Mouse (Mus musculus) embryonic facial prominence, embryonic 10.5 days (tissue): ENCODE data around the gene Utp4. TPM values are rescaled to one million over a fixed set of nuclear protein-coding genes. Genes with fewer than 3 reads are reported as not detected.

Source experiments
- DNase-seq: peaks from one replicate; pipeline ENCODE4 v3.0.0-alpha.2; 2017; ENCODE audit warnings: low spot score
- H3K27ac ChIP-seq: fragments of 300-500 bp; sonication (generic); replicated peaks from 2 replicates; pipeline ENCODE4 v1.5.1; 2016; ENCODE audit warnings: mild to moderate bottlenecking
- H3K27me3 ChIP-seq: fragments of 300-500 bp; sonication (generic); replicated peaks from 2 replicates; pipeline ENCODE4 v1.6.1; 2016; ENCODE audit warnings: low read depth, mild to moderate bottlenecking; ENCODE audit not compliant: poor library complexity, severe bottlenecking
- H3K36me3 ChIP-seq: fragments of 300-500 bp; sonication (generic); replicated peaks from 2 replicates; pipeline ENCODE4 v1.6.1; 2016; ENCODE audit warnings: mild to moderate bottlenecking, moderate library complexity
- H3K4me1 ChIP-seq: fragments of 300-500 bp; sonication (generic); 2 replicates; pipeline ENCODE4 v1.6.1; 2016
- H3K4me3 ChIP-seq: fragments of 300-500 bp; sonication (generic); 2 replicates; pipeline ENCODE4 v1.5.1; 2016; ENCODE audit warnings: mild to moderate bottlenecking, moderate library complexity
- H3K9me3 ChIP-seq: fragments of 300-500 bp; sonication (generic); 2 replicates; pipeline ENCODE4 v1.6.1; 2016; ENCODE audit warnings: mild to moderate bottlenecking
- WGBS: fragments of 180-500 bp; shearing (Covaris S2); methylation state at CpG from one replicate; pipeline ENCODE4 v1.1.7; 2016; 5-methylcytosine and 5-hydroxymethylcytosine counted together
- polyA plus RNA-seq: library from polyadenylated mRNA; unstranded; fragments of >200 nt; fragmentation: Nextera tagmentation; extraction: Ambion mirVana; gene quantifications from 2 replicates; pipeline ENCODE4 v1.2.1, GENCODE M21; 2016

Gene Utp4
- polyA plus RNA-seq = 100 and 103 TPM in 2 replicates

- Histone ChIP-seq H3K4me3 (peak within 1 kb of the TSS; percentile 97), H3K36me3 (peaks cover 59% of the 10 kb centered on the region), H3K4me1 (peaks cover 37% of the 10 kb centered on the region), H3K27me3 (no peaks in the 10 kb centered on the region), H3K27ac (peak within 1 kb of the TSS; percentile 100), H3K9me3 (no peaks in the 10 kb centered on the region)
- peak; percentile 92 for DNase-seq
- under 1% methylated on average over 63 of the region's 63 CpGs for WGBS
These were observed at the start of gene Utp4 for GRCm38 (mm10) chr8:106893481-106894156. Gene Utp4, plus strand, starts transcription at chr8:106893636.

GRCm38 (mm10) chr8:106850034-106850433 is 43.4 kb upstream of the Utp4 start:
- no peak overlapping the region for H3K27ac ChIP-seq
- WGBS = 88% methylated on average over 10 of the region's 10 CpGs
- no peaks in the 10 kb centered on the region for H3K27me3 ChIP-seq
- peaks cover 25% of the 10 kb centered on the region for H3K36me3 ChIP-seq
- no peak for DNase-seq
- H3K9me3 ChIP-seq = no peaks in the 10 kb centered on the region
- H3K4me1 ChIP-seq = peaks cover 10% of the 10 kb centered on the region
- H3K4me3 ChIP-seq = no peak overlapping the region

GRCm38 (mm10) chr8:106854534-106855241 is 38.7 kb upstream of the Utp4 start:
- Histone ChIP-seq H3K27me3 (no peaks in the 10 kb centered on the region), H3K27ac (no peak overlapping the region), H3K9me3 (no peaks in the 10 kb centered on the region), H3K4me1 (peaks cover 12% of the 10 kb centered on the region), H3K4me3 (no peak overlapping the region), H3K36me3 (peaks cover 25% of the 10 kb centered on the region)
- 50% methylated on average over 8 of the region's 8 CpGs for WGBS
- DNase-seq = no peak

- peaks cover 12% of the 10 kb centered on the region for H3K4me1 ChIP-seq
- no peak for DNase-seq
- no peaks in the 10 kb centered on the region for H3K27me3 ChIP-seq
- no peak overlapping the region for H3K4me3 ChIP-seq
- H3K9me3 ChIP-seq = no peaks in the 10 kb centered on the region
- no peak overlapping the region for H3K27ac ChIP-seq
- peaks cover 22% of the 10 kb centered on the region for H3K36me3 ChIP-seq
- WGBS = 75% methylated on average over 3 of the region's 3 CpGs
These were observed 38.2 kb upstream of the Utp4 start for GRCm38 (mm10) chr8:106855242-106855562.

GRCm38 (mm10) chr8:106862845-106863244 is 30.6 kb upstream of the Utp4 start:
- DNase-seq = no peak
- Histone ChIP-seq H3K36me3 (no peaks in the 10 kb centered on the region), H3K9me3 (no peaks in the 10 kb centered on the region), H3K27me3 (0 out of 2 replicates have a peak, but pooled peaks cover 13% of the 10 kb centered on the region), H3K4me3 (no peak overlapping the region), H3K27ac (no peak overlapping the region), H3K4me1 (no peaks in the 10 kb centered on the region)
- 89% methylated on average over 10 of the region's 10 CpGs for WGBS

- Histone ChIP-seq H3K4me3 (no peak overlapping the region), H3K36me3 (no peaks in the 10 kb centered on the region), H3K27ac (no peak overlapping the region), H3K9me3 (no peaks in the 10 kb centered on the region), H3K27me3 (peaks cover 37% of the 10 kb centered on the region), H3K4me1 (peaks cover 14% of the 10 kb centered on the region)
- DNase-seq = no peak
- 86% methylated on average over 9 of the region's 9 CpGs for WGBS
These were observed 28.1 kb upstream of the Utp4 start for GRCm38 (mm10) chr8:106865354-106865753.

GRCm38 (mm10) chr8:106870051-106870450 is 23.4 kb upstream of the Utp4 start, which contains the start of gene Has3:
Gene Has3, plus strand, starts transcription at chr8:106870242.
- DNase-seq = peak; percentile 38
- Histone ChIP-seq H3K27ac (peak within 1 kb of the TSS; percentile 77), H3K4me3 (peak within 1 kb of the TSS; percentile 76), H3K4me1 (peaks cover 43% of the 10 kb centered on the region), H3K9me3 (no peaks in the 10 kb centered on the region), H3K36me3 (peaks cover 14% of the 10 kb centered on the region), H3K27me3 (peaks cover 80% of the 10 kb centered on the region)
- WGBS = under 1% methylated on average over 18 of the region's 18 CpGs

- peak; percentile 77 for DNase-seq
- peak overlapping the region; percentile 76 for H3K4me3 ChIP-seq
- H3K9me3 ChIP-seq = no peaks in the 10 kb centered on the region
- under 1% methylated on average over 63 of the region's 63 CpGs for WGBS
- H3K27me3 ChIP-seq = peaks cover 76% of the 10 kb centered on the region
- peaks cover 43% of the 10 kb centered on the region for H3K4me1 ChIP-seq
- peaks cover 18% of the 10 kb centered on the region for H3K36me3 ChIP-seq
- peak overlapping the region; percentile 77 for H3K27ac ChIP-seq
These were observed 22.7 kb upstream of the Utp4 start for GRCm38 (mm10) chr8:106870537-106871327.

GRCm38 (mm10) chr8:106871328-106871926 is 22.0 kb upstream of the Utp4 start:
- DNase-seq = no peak

GRCm38 (mm10) chr8:106871931-106872371 is 21.5 kb upstream of the Utp4 start:
- peaks cover 74% of the 10 kb centered on the region for H3K27me3 ChIP-seq
- under 1% methylated on average over 22 of the region's 22 CpGs for WGBS
- H3K27ac ChIP-seq = 0 out of 2 replicates have a peak overlapping the region, but pooled peaks have one; percentile 36
- peaks cover 43% of the 10 kb centered on the region for H3K4me1 ChIP-seq
- H3K4me3 ChIP-seq = peak overlapping the region; percentile 76
- H3K36me3 ChIP-seq = peaks cover 30% of the 10 kb centered on the region
- peak; percentile 77 for DNase-seq
- no peaks in the 10 kb centered on the region for H3K9me3 ChIP-seq

More at GRCm38 (mm10) chr8:106871328-106871926, 22.0 kb upstream of the Utp4 start:
- H3K4me1 ChIP-seq = peaks cover 43% of the 10 kb centered on the region
- H3K36me3 ChIP-seq = peaks cover 25% of the 10 kb centered on the region
- peak overlapping the region; percentile 77; the same call in 1 of the 2 replicates for H3K27ac ChIP-seq
- H3K27me3 ChIP-seq = peaks cover 76% of the 10 kb centered on the region
- no peaks in the 10 kb centered on the region for H3K9me3 ChIP-seq
- H3K4me3 ChIP-seq = peak overlapping the region; percentile 76
- 1% methylated on average over 15 of the region's 15 CpGs for WGBS

GRCm38 (mm10) chr8:106872454-106873034 is 20.9 kb upstream of the Utp4 start:
- H3K27me3 ChIP-seq = peaks cover 69% of the 10 kb centered on the region

More at GRCm38 (mm10) chr8:106872454-106873034, 20.9 kb upstream of the Utp4 start:
- Histone ChIP-seq H3K9me3 (no peaks in the 10 kb centered on the region), H3K36me3 (peaks cover 36% of the 10 kb centered on the region), H3K27ac (no peak overlapping the region), H3K4me1 (peaks cover 43% of the 10 kb centered on the region), H3K4me3 (peak overlapping the region; percentile 76)
- 7% methylated on average over 8 of the region's 8 CpGs for WGBS
- DNase-seq = peak; percentile 26
